Mouse (Mus musculus) forebrain, embryonic 15.5 days (tissue): ENCODE measurements at regions not wholly inside any gene's neighbourhood (a gene's known extent, or its start where the extent isn't known, plus 50 kb on each side); places are given as distances from the start of the nearest gene placed in this dataset.

ENCODE experiments used
- ATAC-seq: fragments of 200-750 bp; cut with Nextera tagmentation; replicated peaks from 2 replicates; pipeline ENCODE4 v1.8.0; 2017; ENCODE audit warnings: mild to moderate bottlenecking, moderate TSS enrichment, moderate library complexity
- H3K27ac ChIP-seq: fragments of 300-500 bp; sonication (generic); replicated peaks from 2 replicates; pipeline ENCODE4 v1.5.1; 2015; ENCODE audit warnings: mild to moderate bottlenecking, inconsistent platforms
- H3K27me3 ChIP-seq: fragments of 300-500 bp; sonication (generic); 2 replicates; pipeline ENCODE4 v1.6.1; 2015; ENCODE audit warnings: inconsistent platforms
- H3K36me3 ChIP-seq: fragments of 300-500 bp; sonication (generic); 2 replicates; pipeline ENCODE4 v1.6.1; 2015; ENCODE audit warnings: mild to moderate bottlenecking, inconsistent platforms
- H3K4me1 ChIP-seq: fragments of 300-500 bp; sonication (generic); 2 replicates; pipeline ENCODE4 v1.6.1; 2015; ENCODE audit warnings: inconsistent platforms
- H3K4me2 ChIP-seq: fragments of 300-500 bp; sonication (generic); replicated peaks from 2 replicates; pipeline ENCODE4 v1.6.1; 2015; ENCODE audit warnings: mild to moderate bottlenecking, inconsistent platforms
- H3K4me3 ChIP-seq: fragments of 300-500 bp; sonication (generic); 2 replicates; pipeline ENCODE4 v1.5.1; 2015; ENCODE audit warnings: mild to moderate bottlenecking, inconsistent platforms
- H3K9ac ChIP-seq: fragments of 300-500 bp; sonication (generic); replicated peaks from 2 replicates; pipeline ENCODE4 v1.6.1; 2015; ENCODE audit warnings: mild to moderate bottlenecking, inconsistent platforms
- H3K9me3 ChIP-seq: fragments of 300-500 bp; sonication (generic); 2 replicates; pipeline ENCODE4 v1.6.1; 2016; ENCODE audit warnings: inconsistent platforms
- WGBS: fragments of 180-500 bp; shearing (Covaris S2); methylation state at CpG from one replicate; pipeline ENCODE4 v1.1.7; 2015; ENCODE audit warnings: mixed read lengths; 5-methylcytosine and 5-hydroxymethylcytosine counted together

DNA sequence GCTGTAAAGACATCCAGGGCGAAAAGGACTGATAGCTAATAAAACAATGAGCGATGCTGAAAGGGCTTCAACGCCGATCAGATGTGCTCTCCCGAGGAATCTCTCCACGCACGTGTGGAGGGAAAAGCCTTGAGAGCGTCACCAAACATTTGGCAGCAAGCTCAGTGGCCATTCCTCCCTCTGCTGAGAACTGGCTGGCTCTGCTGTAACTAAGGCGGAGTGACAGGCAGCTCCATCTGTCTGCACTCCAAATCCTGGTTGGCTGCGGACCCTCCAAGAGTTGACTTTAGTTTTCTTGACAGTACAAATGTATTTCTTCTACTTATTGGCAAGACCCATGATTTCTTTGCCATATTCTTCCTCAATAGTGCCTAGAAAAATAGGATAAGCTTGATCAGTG lies 68.5 kb upstream of the Cxcl12 start:
- H3K9ac ChIP-seq: no peak overlapping the region
- H3K4me1 ChIP-seq: 0 out of 2 replicates have a peak, but pooled peaks cover 8% of the 10 kb centered on the region
- no peak overlapping the region for H3K4me2 ChIP-seq
- no peaks in the 10 kb centered on the region for H3K36me3 ChIP-seq
- WGBS: 75% methylated on average over 10 of the region's 10 CpGs
- H3K27ac ChIP-seq: no peak overlapping the region
- H3K27me3 ChIP-seq: no peaks in the 10 kb centered on the region
- no peak overlapping the region for H3K4me3 ChIP-seq
- H3K9me3 ChIP-seq: no peaks in the 10 kb centered on the region
- ATAC-seq: no peak

DNA sequence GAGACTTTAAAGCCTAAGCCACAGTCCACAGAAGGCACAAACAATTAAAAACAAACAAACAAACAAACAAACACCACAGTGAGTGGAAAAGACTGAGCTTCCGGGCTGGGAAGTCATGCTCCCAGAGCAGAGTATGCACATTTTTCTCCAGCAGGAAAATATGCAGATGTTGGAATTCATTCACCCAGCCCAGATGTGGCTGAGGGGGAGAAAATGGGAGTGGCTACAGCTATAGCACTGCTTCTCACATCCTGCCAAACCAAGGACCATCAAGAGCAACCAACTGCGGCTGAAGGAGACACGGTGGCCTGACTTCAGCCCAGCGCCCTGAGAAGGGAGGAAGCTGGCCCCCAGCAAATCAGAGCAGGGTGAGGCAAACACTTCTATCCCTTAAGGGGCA lies 65.6 kb upstream of the Cxcl12 start:
- ATAC-seq: no peak
- Histone ChIP-seq H3K27ac (no peak overlapping the region), H3K36me3 (no peaks in the 10 kb centered on the region), H3K9ac (no peak overlapping the region), H3K9me3 (no peaks in the 10 kb centered on the region), H3K4me2 (no peak overlapping the region), H3K27me3 (no peaks in the 10 kb centered on the region), H3K4me3 (no peak overlapping the region), H3K4me1 (0 out of 2 replicates have a peak, but pooled peaks cover 8% of the 10 kb centered on the region)
- WGBS: 93% methylated on average over 4 of the region's 4 CpGs

DNA sequence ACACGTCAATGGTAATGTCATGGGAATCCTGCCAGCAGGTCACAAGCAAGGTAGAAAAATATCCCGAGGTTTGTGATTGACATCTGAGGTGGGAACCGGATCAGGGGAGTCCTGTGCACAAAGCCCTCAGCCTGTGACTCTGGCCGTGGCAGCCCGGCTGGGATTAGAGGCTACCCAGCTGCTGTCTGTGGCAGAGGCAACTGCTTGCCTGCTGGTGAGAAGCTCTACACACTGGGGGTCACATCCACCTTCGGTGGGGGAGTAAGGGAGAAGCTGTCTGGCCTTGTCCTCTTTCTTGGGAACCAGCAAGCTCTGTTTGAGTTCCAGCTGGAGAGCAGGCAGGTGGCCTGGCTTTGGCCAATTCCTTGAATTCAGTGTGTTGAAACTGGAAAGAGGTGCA lies 64.3 kb upstream of the Cxcl12 start:
- WGBS: 81% methylated on average over 6 of the region's 6 CpGs
- Histone ChIP-seq H3K27me3 (no peaks in the 10 kb centered on the region), H3K4me3 (no peak overlapping the region), H3K4me2 (no peak overlapping the region), H3K4me1 (0 out of 2 replicates have a peak, but pooled peaks cover 8% of the 10 kb centered on the region), H3K36me3 (no peaks in the 10 kb centered on the region), H3K27ac (no peak overlapping the region), H3K9me3 (no peaks in the 10 kb centered on the region), H3K9ac (no peak overlapping the region)
- no peak for ATAC-seq

DNA sequence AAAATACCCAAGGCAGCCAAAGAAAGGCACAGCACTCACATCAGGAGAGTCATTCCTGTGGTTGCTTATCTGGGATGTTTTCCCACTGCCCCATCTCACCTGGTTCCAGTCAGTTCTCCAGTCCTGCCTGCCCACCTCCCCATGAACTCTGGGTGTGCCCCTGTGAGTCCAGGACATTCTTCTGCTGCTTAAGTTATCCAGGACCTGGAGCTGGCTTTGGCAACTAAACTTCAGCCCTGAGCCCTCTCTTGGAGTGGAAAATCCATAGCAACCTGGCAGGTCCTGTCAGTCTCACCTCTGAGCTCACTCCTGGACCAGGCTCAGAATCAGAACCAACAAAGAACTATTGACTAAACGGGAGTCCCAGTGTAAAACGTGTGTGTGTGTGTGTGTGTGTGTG lies 63.9 kb upstream of the Cxcl12 start:
- Histone ChIP-seq H3K36me3 (no peaks in the 10 kb centered on the region), H3K27ac (no peak overlapping the region), H3K4me1 (0 out of 2 replicates have a peak, but pooled peaks cover 8% of the 10 kb centered on the region), H3K4me2 (no peak overlapping the region), H3K4me3 (no peak overlapping the region), H3K27me3 (no peaks in the 10 kb centered on the region), H3K9me3 (no peaks in the 10 kb centered on the region), H3K9ac (no peak overlapping the region)
- no peak for ATAC-seq
- WGBS: 84% methylated on average over 2 of the region's 2 CpGs

DNA sequence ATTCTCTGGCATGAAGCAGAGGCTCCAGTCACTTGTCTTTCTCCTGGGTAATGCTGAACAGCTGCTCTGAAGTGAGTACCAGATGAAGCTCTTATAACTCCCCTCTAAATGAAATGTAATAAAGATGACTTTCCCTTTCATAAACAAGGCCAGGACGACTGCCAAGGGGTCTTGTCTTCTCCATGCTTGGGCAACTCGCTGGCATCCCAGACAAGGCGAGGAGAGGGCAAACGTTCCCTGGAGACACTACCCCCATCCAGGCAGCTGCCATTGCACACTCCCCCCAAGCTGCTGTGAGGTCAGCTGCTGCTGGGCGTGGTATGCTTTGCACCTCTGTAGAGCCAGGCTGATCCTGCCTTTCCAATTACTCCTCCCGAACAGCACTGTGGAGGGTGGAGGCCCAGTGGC lies 63.1 kb upstream of the Cxcl12 start:
- Histone ChIP-seq H3K4me2 (no peak overlapping the region), H3K9me3 (no peaks in the 10 kb centered on the region), H3K27me3 (no peaks in the 10 kb centered on the region), H3K9ac (no peak overlapping the region), H3K27ac (no peak overlapping the region), H3K4me1 (0 out of 2 replicates have a peak, but pooled peaks cover 1% of the 10 kb centered on the region), H3K36me3 (no peaks in the 10 kb centered on the region), H3K4me3 (no peak overlapping the region)
- ATAC-seq: no peak
- WGBS: 60% methylated on average over 6 of the region's 6 CpGs

DNA sequence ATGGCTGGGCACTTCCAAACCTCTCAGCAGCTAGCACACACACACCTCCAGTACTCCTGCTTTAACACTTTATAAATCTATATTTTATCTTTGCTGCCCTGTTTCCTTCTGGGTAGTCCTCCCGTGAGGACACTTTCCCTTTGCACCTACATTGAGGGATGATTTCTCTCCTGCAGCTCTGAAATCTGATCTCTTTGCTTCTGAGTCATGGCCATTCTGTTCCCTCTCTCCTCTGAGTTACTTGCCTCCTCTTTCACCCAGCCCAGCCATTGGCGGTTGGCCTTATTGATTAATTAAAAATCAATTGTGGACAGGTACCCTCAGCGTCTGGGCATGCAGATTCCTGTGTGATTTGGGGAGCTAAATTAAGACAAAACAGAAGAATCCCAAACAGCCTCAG lies 58.0 kb upstream of the Cxcl12 start:
- Histone ChIP-seq H3K9me3 (no peaks in the 10 kb centered on the region), H3K9ac (no peak overlapping the region), H3K4me2 (no peak overlapping the region), H3K27ac (no peak overlapping the region), H3K4me1 (no peaks in the 10 kb centered on the region), H3K27me3 (no peaks in the 10 kb centered on the region), H3K4me3 (no peak overlapping the region), H3K36me3 (no peaks in the 10 kb centered on the region)
- ATAC-seq: no peak
- 75% methylated on average over 3 of the region's 3 CpGs for WGBS

DNA sequence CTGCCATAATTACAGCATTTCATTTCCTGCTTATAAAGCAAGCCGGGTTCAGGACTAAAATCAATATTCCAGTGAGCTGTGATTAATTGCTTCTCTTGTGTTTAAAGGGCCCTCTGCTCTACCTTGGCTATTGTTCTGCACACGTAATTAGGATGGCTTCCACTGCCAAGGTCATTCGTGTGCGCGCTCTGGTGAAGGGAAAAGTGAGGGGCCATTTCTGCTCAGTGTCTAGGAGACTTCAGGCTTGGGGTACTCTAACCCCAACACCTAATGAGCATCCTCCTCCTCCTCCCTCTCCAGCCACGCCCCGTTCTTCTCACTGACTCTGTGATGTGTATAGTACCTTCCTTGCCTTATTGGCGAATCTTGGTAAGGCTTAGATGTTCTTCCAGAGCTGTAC lies 53.5 kb upstream of the Cxcl12 start:
- Histone ChIP-seq H3K36me3 (no peaks in the 10 kb centered on the region), H3K27ac (no peak overlapping the region), H3K9ac (no peak overlapping the region), H3K4me2 (no peak overlapping the region), H3K27me3 (no peaks in the 10 kb centered on the region), H3K4me3 (no peak overlapping the region), H3K9me3 (no peaks in the 10 kb centered on the region), H3K4me1 (no peaks in the 10 kb centered on the region)
- ATAC-seq: no peak
- WGBS: 70% methylated on average over 8 of the region's 8 CpGs

DNA sequence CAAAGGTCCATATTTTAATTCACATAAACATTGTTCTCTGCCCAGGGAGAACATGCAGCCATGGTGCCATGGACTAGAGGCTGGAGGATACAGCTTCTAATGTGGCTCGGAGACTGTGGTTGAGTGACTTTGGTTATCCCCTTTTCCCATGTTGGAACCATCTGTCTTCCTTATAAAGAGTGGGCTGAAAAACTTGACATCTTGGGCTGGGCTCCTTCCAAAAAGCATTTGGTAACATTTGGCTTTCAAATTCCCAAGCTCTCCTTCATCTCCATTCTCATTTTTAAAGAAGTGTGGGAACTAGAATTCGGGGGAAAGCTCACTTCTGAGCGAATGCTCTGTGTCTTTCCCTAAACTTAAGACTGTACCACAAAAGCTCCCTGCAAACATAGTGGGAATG lies 50.3 kb upstream of the Cxcl12 start:
- WGBS: 90% methylated on average over 3 of the region's 3 CpGs
- Histone ChIP-seq H3K36me3 (no peaks in the 10 kb centered on the region), H3K4me3 (no peak overlapping the region), H3K4me2 (no peak overlapping the region), H3K4me1 (no peaks in the 10 kb centered on the region), H3K9ac (no peak overlapping the region), H3K27ac (no peak overlapping the region), H3K9me3 (no peaks in the 10 kb centered on the region), H3K27me3 (no peaks in the 10 kb centered on the region)
- no peak for ATAC-seq
